Mouse (Mus musculus): ENCODE data around the gene Cecr2.
"Not testable (repeated sequence)": the region's sequence is repeated elsewhere in the genome, so short reads cannot be mapped to it uniquely, and the experiment has no call there.

Gene Cecr2

DNA sequence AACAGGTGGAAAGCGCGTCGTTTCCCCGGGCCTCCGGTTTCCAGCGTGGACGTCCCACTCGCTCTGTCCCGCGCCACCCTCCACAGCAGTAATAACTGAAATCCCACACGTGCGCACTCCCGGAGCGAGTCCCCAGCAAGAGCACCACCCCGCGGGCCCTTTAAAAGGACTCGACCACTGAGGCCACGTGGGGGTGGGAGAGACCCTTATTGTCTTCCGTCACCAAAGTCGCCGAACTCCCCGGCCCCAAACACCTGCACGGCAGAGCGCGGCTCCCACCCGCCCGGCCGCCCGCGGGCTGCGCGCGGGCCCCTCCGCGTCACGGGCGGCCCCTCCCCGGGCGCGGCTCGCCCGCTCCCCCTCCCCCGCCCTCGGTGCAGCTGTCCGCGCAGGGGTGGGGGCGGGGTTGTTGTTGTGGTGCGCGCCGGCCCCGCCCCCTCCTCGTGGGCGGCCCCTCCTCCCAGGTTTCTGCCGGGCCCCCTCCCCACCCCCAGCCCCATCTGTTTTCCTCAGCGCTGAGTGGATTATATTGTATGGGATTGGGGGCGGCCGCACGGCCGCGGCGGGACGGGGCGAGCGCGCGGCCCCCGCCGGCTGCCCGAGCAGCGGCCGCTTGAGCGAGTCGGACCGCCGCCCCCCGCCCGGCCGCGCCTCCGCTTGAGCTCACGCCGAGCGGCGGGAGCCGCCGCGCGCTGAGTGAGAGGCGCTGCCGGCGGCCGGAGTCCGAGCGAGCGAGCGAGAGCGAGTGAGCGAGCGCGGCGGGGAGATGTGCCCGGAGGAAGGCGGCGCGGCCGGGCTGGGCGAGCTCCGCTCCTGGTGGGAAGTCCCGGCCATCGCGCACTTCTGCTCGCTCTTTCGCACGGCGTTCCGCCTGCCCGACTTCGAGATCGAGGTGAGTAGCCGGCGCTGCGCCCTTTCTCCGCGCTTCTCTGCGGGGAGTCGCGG, at the start of gene Cecr2:
Gene Cecr2 (plus strand): TSS at position 554 of the 945 bp plus-strand sequence.
- DNase-seq: peak; percentile 75

- DNase-seq: no peak
Observed at GRCm38 (mm10) chr6:120617586-120617985, 48.6 kb upstream of the Cecr2 start.

DNA sequence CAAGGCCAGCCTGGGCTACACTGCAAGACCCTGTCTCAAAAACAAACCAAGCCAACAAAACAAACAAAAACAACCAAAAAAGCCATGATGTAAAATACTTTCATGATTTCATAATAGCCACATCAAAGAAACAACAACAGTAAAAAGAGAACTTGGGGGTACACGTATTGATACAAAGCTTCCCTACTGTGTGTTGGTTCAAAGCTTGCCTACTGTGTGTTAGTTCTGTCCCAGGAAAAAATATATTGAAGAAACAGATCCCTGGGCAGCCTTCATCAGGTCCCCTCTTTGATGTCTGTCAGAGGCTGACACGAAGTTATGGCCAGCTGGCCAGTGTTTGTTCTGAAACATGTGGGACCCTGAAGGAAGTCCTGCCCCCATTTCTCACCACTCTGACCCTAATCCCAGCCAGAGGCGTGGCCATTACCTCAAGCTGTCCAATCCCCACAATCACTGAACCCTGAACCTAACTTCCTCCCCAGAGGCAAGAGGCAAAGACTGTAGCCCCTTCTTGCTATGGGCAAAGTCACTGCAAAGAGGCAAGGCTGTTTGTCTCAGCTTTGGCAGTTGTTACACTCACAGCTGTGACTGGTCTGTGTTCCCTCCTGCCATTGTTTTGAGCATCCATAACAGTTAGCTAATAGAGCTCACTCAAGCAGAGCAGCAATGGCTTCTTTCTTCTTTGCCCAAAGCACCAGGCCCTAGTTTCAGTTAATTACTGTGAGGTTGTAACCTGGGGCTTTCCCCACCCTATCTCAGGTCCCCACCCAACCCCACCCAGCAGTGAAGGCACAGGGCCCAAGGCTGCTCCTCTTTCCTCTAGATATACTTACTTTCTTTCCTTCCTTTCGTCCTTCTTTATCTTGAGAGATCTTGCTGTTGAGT, 47.4 kb upstream of the Cecr2 start:
- no peak for DNase-seq

DNA sequence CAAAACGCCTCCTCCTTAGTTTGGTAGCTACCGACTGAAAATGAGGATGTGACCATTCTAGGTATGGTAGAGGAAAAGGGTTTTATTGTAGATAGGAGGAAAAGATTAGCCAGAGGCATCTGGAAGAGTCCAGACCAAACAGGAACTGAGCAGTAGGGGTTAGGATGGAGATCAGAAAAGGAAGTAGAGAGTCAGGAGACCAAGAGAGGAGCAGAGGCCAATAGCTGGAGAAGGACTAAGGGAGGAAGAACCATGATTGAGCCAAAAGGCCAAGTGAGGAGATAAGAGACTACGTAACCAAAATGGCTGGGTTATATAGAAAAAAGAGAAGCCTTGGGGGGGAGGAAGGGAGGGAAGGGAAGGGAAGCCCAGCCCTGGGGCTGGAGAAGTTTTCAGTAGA, 46.0 kb upstream of the Cecr2 start:
- DNase-seq: no peak

DNA sequence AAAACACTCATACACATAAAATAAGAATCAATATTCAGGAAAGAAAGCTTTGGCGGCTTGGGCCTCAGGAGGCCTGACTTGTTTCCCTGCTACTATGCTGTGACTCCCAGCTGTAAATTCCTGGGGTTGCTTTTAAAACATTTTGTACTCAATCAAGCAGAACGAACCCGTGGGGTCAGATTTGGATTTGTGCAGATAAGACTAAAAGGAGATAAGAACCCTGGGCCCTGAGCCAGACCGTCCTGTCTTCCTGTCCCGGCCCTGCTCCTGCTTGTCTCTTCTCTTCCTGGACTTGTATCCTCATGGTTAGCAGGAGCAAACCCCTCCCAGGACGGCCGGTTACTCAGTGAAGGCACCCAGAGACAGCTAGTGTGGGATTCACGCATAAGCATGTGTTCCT, 41.1 kb upstream of the Cecr2 start:
- peak; percentile 38 for DNase-seq

GRCm38 (mm10) chr6:120627096-120627495, 39.1 kb upstream of the Cecr2 start:
- DNase-seq: no peak

- DNase-seq: no peak
Observed at GRCm38 (mm10) chr6:120628963-120629362, 37.2 kb upstream of the Cecr2 start.

DNA sequence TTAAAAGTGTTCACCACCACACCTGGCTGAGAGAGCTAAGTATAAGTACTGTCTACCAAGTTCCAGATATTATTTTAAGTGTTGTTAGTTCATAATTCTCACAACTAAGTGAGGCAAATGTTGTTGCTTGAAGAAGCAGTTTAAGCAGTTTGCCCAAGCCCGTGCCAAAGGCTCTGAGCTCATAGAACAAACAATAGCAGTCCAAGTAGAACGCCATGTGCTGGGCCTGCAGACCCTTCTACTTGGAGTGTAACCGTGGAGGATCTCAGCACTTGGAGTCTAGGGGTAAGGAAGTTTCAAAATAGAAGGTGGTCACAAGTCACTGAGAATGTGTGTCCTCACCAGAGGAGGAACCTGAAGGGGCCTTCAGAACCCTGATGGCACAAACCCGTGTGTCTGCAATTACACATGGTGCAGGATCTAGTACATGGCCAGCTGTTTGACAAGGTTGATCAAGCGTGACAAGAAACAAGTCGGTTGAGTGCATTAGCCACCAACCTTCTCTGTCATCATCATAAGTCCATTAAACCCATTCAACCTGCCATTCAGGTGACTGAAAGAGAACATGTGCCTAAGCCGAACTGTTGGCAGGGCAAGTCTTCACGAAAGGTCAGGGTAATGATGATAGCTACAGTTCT, 30.7 kb upstream of the Cecr2 start:
- peak; percentile 25 for DNase-seq

- peak; percentile 50 for DNase-seq
Observed at GRCm38 (mm10) chr6:120639547-120639946, 26.6 kb upstream of the Cecr2 start.

DNA sequence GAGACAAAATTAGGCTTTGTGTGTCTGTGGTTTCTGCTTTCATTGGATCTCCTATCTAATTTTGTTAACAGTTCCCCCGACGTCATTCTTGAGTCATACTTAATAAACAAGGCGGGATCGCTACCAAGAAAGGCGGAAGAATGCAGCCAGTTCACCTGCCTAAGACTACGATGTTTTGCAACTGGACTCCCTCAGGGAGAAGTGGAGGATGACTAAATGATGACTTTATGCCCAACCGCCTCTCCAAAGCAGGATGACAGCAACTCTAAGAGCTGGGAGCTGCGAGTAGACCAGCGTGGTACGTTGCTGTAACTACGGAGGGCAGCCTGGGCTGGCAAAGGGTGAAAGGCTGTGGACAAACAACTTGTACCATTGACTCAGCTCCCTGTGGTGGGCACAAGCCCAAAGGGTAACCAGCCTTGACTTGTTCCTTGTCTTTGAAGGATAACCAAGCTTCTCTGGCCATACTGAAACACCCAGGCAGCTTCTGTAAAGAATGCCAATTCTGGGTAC, 24.2 kb upstream of the Cecr2 start:
- no peak for DNase-seq

DNA sequence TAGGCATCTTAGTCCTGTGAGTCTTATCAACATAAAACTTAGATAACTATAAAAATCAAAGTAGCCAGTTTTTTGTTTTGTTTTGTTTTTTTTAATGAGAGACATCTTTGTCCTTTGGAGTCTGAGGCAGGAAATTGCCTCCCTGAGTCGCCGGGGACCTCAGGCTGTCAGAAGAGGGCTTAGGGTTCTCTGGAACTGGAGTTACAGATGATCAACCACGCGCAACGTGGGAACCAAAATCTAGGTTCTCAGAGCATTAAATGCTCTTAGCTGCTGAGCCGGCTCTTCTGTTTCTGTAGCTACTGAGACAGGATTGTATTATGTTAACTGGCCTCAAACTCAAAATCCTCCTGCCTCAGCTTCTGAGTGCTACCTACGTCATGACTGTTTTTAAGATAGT, 22.4 kb upstream of the Cecr2 start:
- DNase-seq: no peak

- DNase-seq: no peak
Observed at GRCm38 (mm10) chr6:120644346-120645299, 21.5 kb upstream of the Cecr2 start.

DNA sequence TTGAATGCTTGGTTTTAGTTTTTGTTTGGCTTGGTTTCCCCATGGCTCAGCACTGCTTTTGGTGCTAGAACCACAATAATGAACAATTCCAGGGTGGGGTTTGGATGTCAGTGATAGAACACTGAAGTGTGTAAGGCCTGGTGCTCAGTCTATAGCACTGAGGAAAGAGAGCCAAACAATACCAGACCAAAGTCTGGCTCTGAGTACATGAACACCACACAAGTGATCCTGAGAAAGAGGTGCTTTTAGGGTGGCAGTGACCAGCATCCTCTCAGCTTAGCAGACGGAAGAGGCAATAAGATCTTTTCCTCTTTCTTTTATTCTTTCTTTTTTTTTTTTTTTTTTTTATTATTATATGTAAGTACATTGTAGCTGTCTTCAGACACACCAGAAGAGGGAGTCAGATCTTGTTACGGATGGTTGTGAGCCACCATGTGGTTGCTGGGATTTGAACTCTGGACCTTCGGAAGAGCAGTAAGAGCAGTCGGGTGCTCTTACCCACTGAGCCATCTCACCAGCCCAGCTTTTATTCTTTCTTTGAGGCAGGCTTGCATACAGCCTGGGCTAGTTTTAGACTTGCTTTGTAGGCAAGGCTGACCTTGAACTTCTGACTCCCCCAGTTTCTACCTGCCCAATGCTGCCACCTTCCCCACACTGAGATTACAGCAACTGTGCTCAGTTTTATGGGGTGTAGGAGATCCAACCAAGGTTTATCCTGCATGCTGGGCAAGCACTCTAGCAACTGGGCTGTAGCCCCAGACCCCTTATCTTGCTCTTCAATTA, 18.7 kb upstream of the Cecr2 start:
- DNase-seq: not testable (repeated sequence)

DNA sequence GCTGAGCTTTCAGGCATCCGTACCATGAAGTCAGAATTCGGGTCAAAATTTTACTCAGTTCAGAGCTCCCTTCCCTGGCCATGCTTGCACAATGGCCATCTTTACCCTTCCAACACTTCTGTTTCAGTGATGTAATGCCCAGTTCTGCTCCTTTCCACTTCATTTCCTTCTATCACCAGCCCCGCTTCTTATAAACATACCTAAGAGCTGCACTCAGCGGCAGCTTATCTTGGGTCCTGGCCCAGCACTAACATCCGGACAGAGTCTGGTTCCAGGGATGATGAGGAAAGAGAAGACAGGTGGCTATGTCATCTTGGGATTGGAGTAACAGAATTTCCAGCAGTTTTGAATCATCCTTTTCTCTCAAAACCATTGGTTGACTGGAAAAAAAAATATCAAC, 18.0 kb upstream of the Cecr2 start:
- DNase-seq: no peak

- DNase-seq: no peak
Observed at GRCm38 (mm10) chr6:120652666-120653065, 13.5 kb upstream of the Cecr2 start.

DNA sequence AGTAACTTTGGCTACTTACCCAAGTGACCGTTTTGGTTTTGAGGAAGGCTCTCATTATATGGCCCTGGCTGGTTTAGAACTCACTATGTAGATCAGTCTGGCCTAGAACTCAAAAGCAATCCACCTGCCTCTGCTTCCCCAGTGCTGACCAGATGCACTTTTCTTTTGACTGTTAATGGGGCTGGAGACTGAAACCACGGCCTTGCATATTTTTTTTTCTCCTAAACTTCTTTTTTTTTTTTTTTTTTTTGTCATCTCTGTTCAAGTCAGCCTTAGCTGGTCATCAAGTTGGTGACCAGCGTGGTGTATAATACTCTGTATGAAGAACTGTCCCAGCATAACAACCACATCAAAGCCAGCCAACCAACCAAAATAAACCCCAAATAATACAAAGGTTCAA, 10.5 kb upstream of the Cecr2 start:
- DNase-seq: no peak

- no peak for DNase-seq
Observed at GRCm38 (mm10) chr6:120658848-120659247, 7.3 kb upstream of the Cecr2 start.

GRCm38 (mm10) chr6:120665415-120665815, 754 bp upstream of the Cecr2 start:
- DNase-seq: peak; percentile 45

DNA sequence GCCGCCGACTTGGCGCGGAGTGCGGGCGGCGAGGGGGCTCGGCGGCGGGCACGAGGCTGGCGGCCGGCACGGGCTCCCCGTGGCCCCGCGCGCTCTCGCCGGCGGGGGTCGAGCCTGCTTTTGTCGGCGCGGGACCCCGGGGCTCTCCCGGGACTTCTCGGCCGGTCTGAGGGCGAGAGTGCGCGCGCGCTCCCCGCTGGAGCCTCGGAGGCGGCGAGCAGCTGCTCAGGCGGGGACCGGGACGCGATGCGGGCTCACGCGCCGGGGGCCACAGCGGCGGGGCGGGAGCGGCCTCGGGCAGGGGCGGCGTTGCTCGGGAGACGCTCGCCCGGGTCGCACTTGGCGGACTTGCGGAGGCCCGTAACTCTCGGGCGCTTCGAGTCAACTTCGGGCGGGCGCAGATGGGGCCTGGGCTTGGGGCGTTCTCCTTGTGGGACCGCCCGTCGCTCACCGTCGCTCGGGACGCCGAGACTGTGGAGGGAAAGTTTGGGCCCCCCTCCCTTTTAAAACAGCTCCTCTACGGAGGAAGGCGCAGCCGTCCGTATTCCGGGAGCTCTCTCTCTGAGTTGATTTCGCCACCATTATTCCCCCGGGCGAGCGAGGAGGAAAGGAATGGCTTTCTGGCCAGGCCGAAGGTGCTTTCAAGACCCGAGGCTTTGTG, 722 bp downstream of the Cecr2 start:
- DNase-seq: peak; percentile 42

- DNase-seq: no peak
Observed at GRCm38 (mm10) chr6:120667422-120667781, 1.2 kb downstream of the Cecr2 start.
